Comparison of ENCODE assay signal across 12 mouse cellular contexts in genomic region chr16:43557385-43557784, GRCm38 (mm10).
A peak's percentile ranks its signal among the peaks of the same experiment; 100 is the strongest.
DNase-seq lines count a peak whose midpoint lies in the region; ATAC-seq and TF ChIP-seq lines count a peak whose summit lies in the region.
"Had no signal": no experiment of that assay in that cellular context is flagged by ENCODE, and none has a peak within 500 bp of the region (broad histone marks: within the 10 kb centered on the region; RNA-seq: fewer than 3 reads in every experiment).

No protein-coding gene starts in this region.

- ATAC-seq in heart, embryonic 13.5 days (ENCODE audit: extremely low read depth, insufficient number of reproducible peaks, low FRiP score, low TSS enrichment) = no peak
- no peak for ATAC-seq in heart, embryonic 15.5 days (replicated peaks; ENCODE audit: insufficient number of reproducible peaks, insufficient read depth, low FRiP score, low read depth)
- 0 out of 2 replicates have a peak, but pooled peaks have one; percentile 56 for ATAC-seq in midbrain, embryonic 16.5 days

- H3K27me3 ChIP-seq in heart, embryonic 13.5 days (replicated peaks) = no peaks in the 10 kb centered on the region
- no peaks in the 10 kb centered on the region for H3K27me3 ChIP-seq in heart, embryonic 15.5 days
- no peaks in the 10 kb centered on the region for H3K27me3 ChIP-seq in midbrain, embryonic 16.5 days (ENCODE audit: control insufficient read depth, insufficient read depth, low read depth, low read length)
- H3K27me3 ChIP-seq: megakaryocyte, embryonic 14.5 days had no signal

- H3K36me3 ChIP-seq in heart, embryonic 13.5 days = no peaks in the 10 kb centered on the region
- no peaks in the 10 kb centered on the region for H3K36me3 ChIP-seq in heart, embryonic 15.5 days
- H3K36me3 ChIP-seq in midbrain, embryonic 16.5 days (ENCODE audit: control insufficient read depth, insufficient read depth, low read length) = no peaks in the 10 kb centered on the region

- no peaks in the 10 kb centered on the region for H3K9me3 ChIP-seq in heart, embryonic 13.5 days
- no peaks in the 10 kb centered on the region for H3K9me3 ChIP-seq in heart, embryonic 15.5 days (replicated peaks)
- H3K9me3 ChIP-seq in midbrain, embryonic 16.5 days (replicated peaks; ENCODE audit: control insufficient read depth, low read length, poor library complexity, severe bottlenecking) = no peaks in the 10 kb centered on the region
- H3K9me3 ChIP-seq: megakaryocyte, embryonic 14.5 days had no signal

- H3K4me3 ChIP-seq in heart, embryonic 13.5 days = no peak overlapping the region
- no peak overlapping the region for H3K4me3 ChIP-seq in embryonic fibroblast, embryonic 13.5 days (ENCODE audit: insufficient read depth, low read length)
- no peak overlapping the region for H3K4me3 ChIP-seq in heart, embryonic 15.5 days
- H3K4me3 ChIP-seq in midbrain, embryonic 16.5 days (ENCODE audit: low read depth, low read length) = no peak overlapping the region
- H3K4me3 ChIP-seq: erythroblast, embryonic 14.5 days; megakaryocyte, embryonic 14.5 days had no signal

- WGBS in heart, embryonic 13.5 days = 9% methylated on average over 5 of the region's 5 CpGs
- 27% methylated on average over 5 of the region's 5 CpGs for WGBS in heart, embryonic 15.5 days
- WGBS in midbrain, embryonic 16.5 days = 44% methylated on average over 5 of the region's 5 CpGs

- H3K4me1 ChIP-seq in heart, embryonic 13.5 days = peaks cover 40% of the 10 kb centered on the region
- peaks cover 10% of the 10 kb centered on the region for H3K4me1 ChIP-seq in embryonic fibroblast, embryonic 13.5 days (ENCODE audit: control insufficient read depth, insufficient read depth, low read length)
- H3K4me1 ChIP-seq in heart, embryonic 15.5 days (replicated peaks) = peaks cover 10% of the 10 kb centered on the region
- H3K4me1 ChIP-seq in midbrain, embryonic 16.5 days (ENCODE audit: control insufficient read depth, insufficient read depth, low read length) = peaks cover 5% of the 10 kb centered on the region
- H3K4me1 ChIP-seq: megakaryocyte, embryonic 14.5 days had no signal

- peak overlapping the region; percentile 59 for H3K4me2 ChIP-seq in heart, embryonic 13.5 days
- peak overlapping the region; percentile 38 for H3K4me2 ChIP-seq in heart, embryonic 15.5 days
- peak overlapping the region; percentile 18 for H3K4me2 ChIP-seq in midbrain, embryonic 16.5 days (ENCODE audit: low read length)
- H3K4me2 ChIP-seq: lung, embryonic 14.5 days had no signal

- TF ChIP-seq CTCF in embryonic fibroblast, embryonic 13.5 days (IDR thresholded peaks at IDR 0.05; ENCODE audit: borderline replicate concordance, insufficient read depth, low read length) = no peak

- H3K27ac ChIP-seq in heart, embryonic 13.5 days (replicated peaks) = peak overlapping the region; percentile 82
- H3K27ac ChIP-seq in embryonic fibroblast, embryonic 13.5 days (ENCODE audit: insufficient read depth, low read length) = peak overlapping the region; percentile 61; the same call in 1 of the 2 replicates
- H3K27ac ChIP-seq in heart, embryonic 15.5 days = peak overlapping the region; percentile 17; the same call in 1 of the 2 replicates
- peak overlapping the region; percentile 20; the same call in 1 of the 2 replicates for H3K27ac ChIP-seq in midbrain, embryonic 16.5 days (ENCODE audit: low read length)

- intact Hi-C loops in heart, postnatal 14 days (cut with DNase I) = no loop called here
- intact Hi-C loops in left cerebral cortex, postnatal 14 days (cut with DNase I) = no loop called here

- no peak for DNase-seq in heart, postnatal 14 days
- no peak for DNase-seq in retina, postnatal 1 day
- no peak for DNase-seq in left cerebral cortex, postnatal 14 days (ENCODE audit: low spot score in 2 of 2)
- DNase-seq: kidney, adult 2 months; lung, embryonic 14.5 days; thymus, postnatal 36 days had no signal

- peak overlapping the region; percentile 63; the same call in 1 of the 2 replicates for H3K9ac ChIP-seq in heart, embryonic 13.5 days
- no peak overlapping the region for H3K9ac ChIP-seq in heart, embryonic 15.5 days
- peak overlapping the region; percentile 48; the same call in 1 of the 2 replicates for H3K9ac ChIP-seq in midbrain, embryonic 16.5 days (ENCODE audit: low read depth, low read length)
- H3K9ac ChIP-seq: lung, embryonic 14.5 days had no signal

- no peak for TF ChIP-seq POLR2A in embryonic fibroblast, embryonic 13.5 days (IDR thresholded peaks at IDR 0.05; ENCODE audit: low read depth, low read length)

Comparison
In these comparisons a context has a peak if more than half of its experiments do, and no peak if none do; other contexts are left out.
1. H3K27ac ChIP-seq: peak in every context shown above with its lines; median percentile 82 in heart, embryonic 13.5 days; 61 in embryonic fibroblast, embryonic 13.5 days; 20 in midbrain, embryonic 16.5 days; 17 in heart, embryonic 15.5 days.